Comparison of ENCODE assay signal across 30 mouse cellular contexts in the genomic region with DNA sequence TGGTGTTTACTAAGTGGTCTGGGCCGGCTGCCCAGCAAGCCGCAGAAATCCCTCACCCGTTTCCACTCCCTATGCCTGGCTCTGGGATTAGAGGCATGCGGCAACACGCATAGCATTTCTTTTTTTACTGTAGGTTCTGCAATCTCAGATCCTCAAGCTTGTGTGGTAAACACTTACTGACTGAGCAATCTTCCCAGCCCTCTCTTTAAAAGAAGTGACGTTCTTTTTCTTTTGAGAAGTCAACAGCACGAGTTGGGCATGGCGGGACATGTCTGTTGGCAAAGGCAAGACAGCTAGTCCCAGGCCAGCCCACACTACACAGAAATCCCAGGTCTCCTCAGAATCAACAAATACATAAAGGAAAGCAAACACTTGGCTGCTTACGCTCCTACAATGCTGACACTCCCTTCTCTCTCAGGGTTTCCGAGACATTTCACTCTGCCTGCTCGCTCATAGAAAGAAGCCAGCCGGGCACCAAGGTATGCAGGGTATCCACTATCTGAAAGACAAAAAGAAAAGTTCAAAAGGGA. TPM values are rescaled to one million over a fixed set of nuclear protein-coding genes. Genes with fewer than 3 reads are reported as not detected.
DNase-seq lines count a peak whose midpoint lies in the region; ATAC-seq and TF ChIP-seq lines count a peak whose summit lies in the region.
"Had no signal": no experiment of that assay in that cellular context is flagged by ENCODE, and none has a peak within 500 bp of the region (broad histone marks: within the 10 kb centered on the region; RNA-seq: fewer than 3 reads in every experiment).

No protein-coding gene starts in this region.

- peak overlapping the region; percentile 70; the same call in 1 of the 2 replicates for H3K27ac ChIP-seq in embryonic fibroblast, embryonic 13.5 days (ENCODE audit: insufficient read depth, low read length)
- H3K27ac ChIP-seq in stomach, postnatal 0 days (replicated peaks): peak overlapping the region; percentile 45; the same call in 1 of the 2 replicates
- H3K27ac ChIP-seq: forebrain, embryonic 13.5 days; hindbrain, embryonic 13.5 days; kidney, postnatal 0 days; limb, embryonic 13.5 days; midbrain, embryonic 12.5 days; neural tube, embryonic 12.5 days had no signal

- no peaks in the 10 kb centered on the region for H3K27me3 ChIP-seq in stomach, postnatal 0 days (ENCODE audit: control insufficient read depth, insufficient read depth, low read length)
- H3K27me3 ChIP-seq: forebrain, embryonic 13.5 days; hindbrain, embryonic 13.5 days; limb, embryonic 13.5 days; megakaryocyte, embryonic 14.5 days; midbrain, embryonic 12.5 days; neural tube, embryonic 12.5 days had no signal

- TF ChIP-seq POLR2A in embryonic fibroblast, embryonic 13.5 days (IDR thresholded peaks at IDR 0.05; ENCODE audit: low read depth, low read length): no peak

- peaks cover 27% of the 10 kb centered on the region for H3K36me3 ChIP-seq in stomach, postnatal 0 days (ENCODE audit: control insufficient read depth, insufficient read depth, low read length)

- no peak overlapping the region for H3K9ac ChIP-seq in stomach, postnatal 0 days (ENCODE audit: low read length)
- H3K9ac ChIP-seq: forebrain, embryonic 13.5 days; hindbrain, embryonic 13.5 days; limb, embryonic 13.5 days; midbrain, embryonic 12.5 days; neural tube, embryonic 12.5 days had no signal

- ATAC-seq in stomach, postnatal 0 days (ENCODE audit: low FRiP score, low TSS enrichment): 0 out of 2 replicates have a peak, but pooled peaks have one; percentile 15
- ATAC-seq: activated CD4-positive, CD25-positive, alpha-beta regulatory T cell, adult 4 months; forebrain, embryonic 13.5 days; intestine, embryonic 16.5 days had no signal

- H3K4me3 ChIP-seq in embryonic fibroblast, embryonic 13.5 days (ENCODE audit: insufficient read depth, low read length): no peak overlapping the region
- H3K4me3 ChIP-seq in stomach, postnatal 0 days (ENCODE audit: low read depth, low read length): no peak overlapping the region
- H3K4me3 ChIP-seq: erythroblast, embryonic 14.5 days; forebrain, embryonic 13.5 days; hindbrain, embryonic 13.5 days; limb, embryonic 13.5 days; megakaryocyte, embryonic 14.5 days; midbrain, embryonic 12.5 days; myocyte; neural tube, embryonic 12.5 days had no signal

- peak; percentile 61 for DNase-seq in heart, adult 11 months
- DNase-seq in heart, postnatal 4 days: no peak
- peak; percentile 25 for DNase-seq in urinary bladder, postnatal 25 days (ENCODE audit: low spot score)
- no peak for DNase-seq in urinary bladder, postnatal 4 days (ENCODE audit: low spot score in 2 of 2)
- no peak for DNase-seq in stomach, postnatal 0 days (ENCODE audit: low spot score)
- no peak for DNase-seq in spleen, adult 18-20 months
- DNase-seq in left cerebral cortex, adult 8-10 months (ENCODE audit: low spot score in 2 of 2): no peak
- DNase-seq: adrenal gland, adult 8-10 months; cerebellum, adult 2 months; cerebellum, postnatal 25 days; gastrocnemius, postnatal 10 days; heart, adult 18-20 months; heart, postnatal 36 days; kidney, adult 8-10 months; layer of hippocampus, postnatal 36 days; right cerebral cortex, adult 18-20 months had no signal

- WGBS in stomach, postnatal 0 days: 66% methylated on average over 12 of the region's 12 CpGs

- H3K4me2 ChIP-seq in stomach, postnatal 0 days (replicated peaks; ENCODE audit: low read depth): no peak overlapping the region
- H3K4me2 ChIP-seq: forebrain, embryonic 13.5 days; heart, embryonic 11.5 days; hindbrain, embryonic 13.5 days; limb, embryonic 13.5 days; liver, embryonic 11.5 days; midbrain, embryonic 12.5 days; neural tube, embryonic 12.5 days had no signal

- TF ChIP-seq CTCF in embryonic fibroblast, embryonic 13.5 days (IDR thresholded peaks at IDR 0.05; ENCODE audit: borderline replicate concordance, insufficient read depth, low read length): no peak
- no peak for TF ChIP-seq CTCF in stomach, postnatal 0 days (IDR thresholded peaks at IDR 0.05; ENCODE audit: low read depth)

- peaks cover 4% of the 10 kb centered on the region for H3K4me1 ChIP-seq in embryonic fibroblast, embryonic 13.5 days (ENCODE audit: control insufficient read depth, insufficient read depth, low read length)
- no peaks in the 10 kb centered on the region for H3K4me1 ChIP-seq in stomach, postnatal 0 days (replicated peaks; ENCODE audit: control insufficient read depth, insufficient read depth)
- H3K4me1 ChIP-seq: forebrain, embryonic 13.5 days; hindbrain, embryonic 13.5 days; limb, embryonic 13.5 days; megakaryocyte, embryonic 14.5 days; midbrain, embryonic 12.5 days; neural tube, embryonic 12.5 days had no signal

- no peaks in the 10 kb centered on the region for H3K9me3 ChIP-seq in stomach, postnatal 0 days (ENCODE audit: control insufficient read depth, low read length)
- H3K9me3 ChIP-seq: forebrain, embryonic 13.5 days; hindbrain, embryonic 13.5 days; limb, embryonic 13.5 days; megakaryocyte, embryonic 14.5 days; midbrain, embryonic 12.5 days; neural tube, embryonic 12.5 days had no signal

- no peak for TF ChIP-seq EP300 in stomach, postnatal 0 days (optimal IDR thresholded peaks at IDR 0.05)

RNA-seq across cellular contexts. Expression of a gene that starts 38.1 kb away (rescaled TPM):
- total RNA-seq in heart, postnatal 4 days (2021): 1 to 10 TPM; 1.6 to 2.2 TPM
- polyA plus RNA-seq in embryonic fibroblast, embryonic 13.5 days (2011; ENCODE audit: insufficient read length, low read depth, missing spikeins): 5.6 and 6.0 TPM in 2 replicates
- 15.8 and 16.0 TPM in 2 replicates for polyA plus RNA-seq in stomach, postnatal 0 days (2015; fragmentation: Nextera tagmentation; extraction: Ambion mirVana)
- total RNA-seq in left cerebral cortex, adult 8-10 months (2022): 1 to 10 TPM; 1.3 to 2.2 (median 1.6) TPM
- polyA plus RNA-seq: erythroblast, embryonic 14.5 days had no signal

RNA-seq across cellular contexts. Expression of a gene that starts 38.3 kb away (rescaled TPM):
- 10 to 100 TPM; 49.8 to 52.8 TPM for total RNA-seq in heart, postnatal 4 days (2021)
- 82.2 and 95.8 TPM in 2 replicates for polyA plus RNA-seq in embryonic fibroblast, embryonic 13.5 days (2011; ENCODE audit: insufficient read length, low read depth, missing spikeins)
- polyA plus RNA-seq in stomach, postnatal 0 days (2015; fragmentation: Nextera tagmentation; extraction: Ambion mirVana): 44.6 and 47.5 TPM in 2 replicates
- total RNA-seq in left cerebral cortex, adult 8-10 months (2022): 100 to 1,000 TPM; 461 to 516 (median 474) TPM

RNA-seq across cellular contexts. Expression of a gene that starts 38.4 kb away (rescaled TPM):
- 100 to 1,000 TPM in 1 of 2 experiments, 10 to 100 TPM in 1; 96.8 to 100 TPM for total RNA-seq in heart, postnatal 4 days (2021)
- 88.7 and 110 TPM in 2 replicates for polyA plus RNA-seq in embryonic fibroblast, embryonic 13.5 days (2011; ENCODE audit: insufficient read length, low read depth, missing spikeins)
- polyA plus RNA-seq in stomach, postnatal 0 days (2015; fragmentation: Nextera tagmentation; extraction: Ambion mirVana): 45.6 and 54.0 TPM in 2 replicates
- total RNA-seq in left cerebral cortex, adult 8-10 months (2022): 10 to 100 TPM; 58.8 to 67.1 (median 62.9) TPM

Comparison
In these comparisons a context has a peak if more than half of its experiments do, and no peak if none do; other contexts are left out.
1. DNase-seq: peak in heart, adult 11 months (single experiment) and urinary bladder, postnatal 25 days (single experiment); none in heart, postnatal 4 days (single experiment), urinary bladder, postnatal 4 days (0 of 2), stomach, postnatal 0 days (single experiment), spleen, adult 18-20 months (0 of 2) and left cerebral cortex, adult 8-10 months (0 of 2).
2. RNA of a gene that starts 38.3 kb away (total RNA-seq): 461 to 516 TPM in left cerebral cortex, adult 8-10 months; 49.8 to 52.8 TPM in heart, postnatal 4 days; every median in the first group is over 4 times any median in the second.